Mouse (Mus musculus) MEL (cell line): ENCODE measurements around the gene Dusp8. TPM values are rescaled to one million over a fixed set of nuclear protein-coding genes. Genes with fewer than 3 reads are reported as not detected.

Experiments
- DNase-seq: peaks from one replicate; pipeline ENCODE4 v3.0.0; 2011; ENCODE audit warnings: low read depth, low spot score
- H3K27ac ChIP-seq: 2 replicates; pipeline ENCODE4 v1.5.1; 2012; ENCODE audit warnings: low read depth, mild to moderate bottlenecking, control low read depth, low read length, moderate library complexity; ENCODE audit not compliant: control insufficient read depth
- H3K27me3 ChIP-seq, 2 experiments: fragments of 150-350 bp in 1 of 2; sonication (generic) in 1 of 2; 2 replicates each; pipeline ENCODE4 v1.6.1; 2012; ENCODE audit warnings: low read length in 2 of 2, mild to moderate bottlenecking in 2 of 2, improper control_type of control experiment in 1 of 2, moderate library complexity in 1 of 2; ENCODE audit not compliant: insufficient read depth in 2 of 2, control insufficient read depth in 1 of 2
- H3K36me3 ChIP-seq, 2 experiments: 2 replicates each; pipeline ENCODE4 v1.6.1; 2012 to 2014; ENCODE audit warnings: low read length in 2 of 2, improper control_type of control experiment in 1 of 2, inconsistent platforms in 1 of 2, mild to moderate bottlenecking in 1 of 2; ENCODE audit not compliant: insufficient read depth in 2 of 2, control insufficient read depth in 1 of 2
- H3K4me1 ChIP-seq, 2 experiments: fragments of 150-350 bp in 1 of 2; sonication (generic) in 1 of 2; 2 replicates each; pipeline ENCODE4 v1.6.1; 2012; ENCODE audit warnings: low read length in 2 of 2, improper control_type of control experiment in 1 of 2, mild to moderate bottlenecking in 1 of 2; ENCODE audit not compliant: insufficient read depth in 2 of 2, control insufficient read depth in 1 of 2
- H3K4me3 ChIP-seq, 2 experiments: fragments of 150-350 bp in 1 of 2; sonication (generic) in 1 of 2; 2 replicates each; pipeline ENCODE4 v1.5.1; 2012; ENCODE audit warnings: low read depth in 2 of 2, low read length in 2 of 2, mild to moderate bottlenecking in 2 of 2, moderate library complexity in 2 of 2, control low read depth in 1 of 2, improper control_type of control experiment in 1 of 2; ENCODE audit not compliant: control insufficient read depth in 1 of 2, insufficient read depth in 1 of 2
- H3K79me2 ChIP-seq: 2 replicates; pipeline ENCODE4 v1.6.1; 2012; ENCODE audit warnings: mild to moderate bottlenecking, low read length, moderate library complexity; ENCODE audit not compliant: control insufficient read depth, poor library complexity, insufficient read depth
- H3K9ac ChIP-seq: 2 replicates; pipeline ENCODE4 v1.6.1; 2012; ENCODE audit warnings: low read depth, mild to moderate bottlenecking, control low read depth, low read length, moderate library complexity; ENCODE audit not compliant: control insufficient read depth, poor library complexity, severe bottlenecking
- H3K9me3 ChIP-seq: fragments of 150-350 bp; sonication (generic); replicated peaks from 2 replicates; pipeline ENCODE4 v1.6.1; 2012; ENCODE audit warnings: mild to moderate bottlenecking, low read length, improper control_type of control experiment, moderate library complexity; ENCODE audit not compliant: insufficient read depth
- BHLHE40 ChIP-seq: IDR thresholded peaks from 2 replicates; pipeline ENCODE4 v1.6.1; 2012; ENCODE audit warnings: low read depth, mild to moderate bottlenecking, inconsistent platforms, low read length, improper control_type of control experiment, borderline replicate concordance
- E2F4 ChIP-seq: IDR thresholded peaks from 2 replicates; pipeline ENCODE4 v1.6.1; 2011; ENCODE audit warnings: low read depth, low read length, improper control_type of control experiment, borderline replicate concordance
- EP300 ChIP-seq, 2 experiments: IDR thresholded peaks; 2 replicates each; pipeline ENCODE4 v1.6.1; 2011; ENCODE audit warnings: improper control_type of control experiment in 2 of 2, low read length in 2 of 2, low read depth in 1 of 2, mild to moderate bottlenecking in 1 of 2
- ETS1 ChIP-seq: IDR thresholded peaks from 2 replicates; pipeline ENCODE4 v1.6.1; 2012; ENCODE audit warnings: low read depth, mild to moderate bottlenecking, inconsistent platforms, low read length, improper control_type of control experiment, moderate library complexity
- GATA1 ChIP-seq: IDR thresholded peaks from 2 replicates; pipeline ENCODE4 v1.6.1; 2011; ENCODE audit warnings: low read depth, low read length, improper control_type of control experiment
- MAFK ChIP-seq: IDR thresholded peaks from 2 replicates; pipeline ENCODE4 v1.6.1; 2011; ENCODE audit warnings: low read depth, mild to moderate bottlenecking, low read length, improper control_type of control experiment, borderline replicate concordance
- MEF2A ChIP-seq: IDR thresholded peaks from 2 replicates; pipeline ENCODE4 v1.6.1; 2014; ENCODE audit warnings: low read depth, mild to moderate bottlenecking, inconsistent platforms, low read length, improper control_type of control experiment; ENCODE audit not compliant: poor library complexity, insufficient replicate concordance, severe bottlenecking; ENCODE audit errors: extremely low read depth
- NELFE ChIP-seq: IDR thresholded peaks from 2 replicates; pipeline ENCODE4 v1.6.1; 2011; ENCODE audit warnings: low read depth, low read length, improper control_type of control experiment
- POLR2A ChIP-seq, 2 experiments: IDR thresholded peaks; 2 replicates each; pipeline ENCODE4 v1.6.1; 2011 to 2012; ENCODE audit warnings: low read length in 2 of 2, mild to moderate bottlenecking in 2 of 2, control low read depth in 1 of 2, improper control_type of control experiment in 1 of 2, low read depth in 1 of 2, moderate library complexity in 1 of 2; ENCODE audit not compliant: control insufficient read depth in 1 of 2, insufficient read depth in 1 of 2, poor library complexity in 1 of 2
- RCOR1 ChIP-seq: IDR thresholded peaks from 2 replicates; pipeline ENCODE4 v1.6.1; 2012; ENCODE audit warnings: low read depth, mild to moderate bottlenecking, inconsistent platforms, low read length, improper control_type of control experiment
- TAL1 ChIP-seq: IDR thresholded peaks from 2 replicates; pipeline ENCODE4 v1.6.1; 2012; ENCODE audit warnings: mild to moderate bottlenecking, inconsistent platforms, low read length, moderate library complexity, mixed read lengths
- TCF12 ChIP-seq: IDR thresholded peaks from 2 replicates; pipeline ENCODE4 v1.6.1; 2014; ENCODE audit warnings: low read depth, mild to moderate bottlenecking, inconsistent platforms, low read length, improper control_type of control experiment, moderate library complexity
- UBTF ChIP-seq: IDR thresholded peaks from 2 replicates; pipeline ENCODE4 v1.6.1; 2012; ENCODE audit warnings: low read depth, mild to moderate bottlenecking, inconsistent platforms, low read length, improper control_type of control experiment, moderate library complexity, borderline replicate concordance; ENCODE audit not compliant: insufficient read depth
- USF1 ChIP-seq: IDR thresholded peaks from 2 replicates; pipeline ENCODE4 v1.6.1; 2014; ENCODE audit warnings: low read depth, mild to moderate bottlenecking, inconsistent platforms, low read length, improper control_type of control experiment, moderate library complexity
- USF2 ChIP-seq, 2 experiments: IDR thresholded peaks; 2 replicates each; pipeline ENCODE4 v1.6.1; 2011 to 2012; ENCODE audit warnings: improper control_type of control experiment in 2 of 2, low read length in 2 of 2, borderline replicate concordance in 1 of 2, inconsistent platforms in 1 of 2, low read depth in 1 of 2, mild to moderate bottlenecking in 1 of 2; ENCODE audit not compliant: insufficient read depth in 1 of 2
- polyA plus RNA-seq, 2 experiments: library from polyadenylated mRNA; stranded (reverse) in 1 of 2; unstranded in 1 of 2; fragments of >175 nt in 1 of 2; fragments of >200 nt in 1 of 2; gene quantifications; 2 replicates each; pipeline versions ENCODE4 v1.2.1 to v1.2.4; 2012; ENCODE audit warnings: low replicate concordance in 2 of 2, low read depth in 1 of 2; ENCODE audit not compliant: insufficient read length in 2 of 2, insufficient read depth in 1 of 2, missing spikeins in 1 of 2
- total RNA-seq: library from RNA; depleted of rRNA; stranded (reverse); fragments of 300-350 nt; gene quantifications from 2 replicates; pipeline ENCODE4 v1.2.3, GENCODE M21; 2012

Gene Dusp8
- total and polyA plus RNA-seq, 3 experiments = 0.23 to 0.31 TPM; not detected in 1

DNA sequence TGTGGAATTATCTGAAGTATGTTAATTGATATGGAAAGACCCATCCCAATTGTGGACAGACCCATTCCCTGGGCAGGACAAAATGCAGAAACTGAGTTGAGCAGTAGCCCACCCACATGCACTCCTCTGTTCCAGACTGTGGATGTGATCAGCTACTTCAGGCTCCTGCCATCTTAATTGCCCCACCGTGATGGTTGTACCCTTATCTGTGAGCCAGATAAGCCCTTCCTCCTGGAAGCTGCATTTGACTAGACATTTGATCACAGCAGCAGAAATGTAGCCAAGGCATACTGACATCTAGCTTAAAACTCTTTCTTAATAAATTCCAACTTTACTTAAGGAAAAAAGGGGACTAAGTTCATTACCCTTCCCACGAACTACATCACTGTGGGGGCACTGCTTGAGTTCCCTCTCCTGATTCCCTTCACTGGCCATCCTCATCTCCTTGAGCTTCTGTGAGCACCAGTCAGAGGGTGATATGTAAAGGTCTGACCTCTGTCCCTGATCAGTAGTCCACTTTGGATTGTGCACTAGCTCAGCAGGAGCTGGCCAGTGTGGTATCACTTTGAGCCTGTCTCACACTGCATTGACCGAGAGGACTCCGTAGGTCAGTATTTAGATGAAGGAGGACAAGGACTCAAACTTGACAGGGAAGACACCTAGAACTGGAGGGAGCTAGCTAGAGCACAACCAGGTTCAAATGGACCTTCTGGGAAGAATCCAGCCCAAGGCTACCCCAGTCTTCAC, 9.3 kb downstream of the Dusp8 start:
- Histone ChIP-seq H3K36me3 (peaks cover 0 to 23% of the 10 kb centered on the region in 2 experiments; a peak in 2 of 4 replicates), H3K79me2 (no peaks in the 10 kb centered on the region), H3K9me3 (no peaks in the 10 kb centered on the region), H3K27ac (peak overlapping the region; percentile 73), H3K9ac (peak overlapping the region; percentile 6; the same call in 1 of the 2 replicates), H3K27me3 (no peaks in the 10 kb centered on the region), H3K4me1 (peaks cover 27 to 41% of the 10 kb centered on the region in 2 experiments), H3K4me3 (no peak overlapping the region)
- TF ChIP-seq ETS1 = peak; percentile 55; the same call in 1 of the 2 replicates
- TF ChIP-seq EP300 (IDR thresholded peaks at IDR 0.05; ENCODE audit: low read depth in 1 of 2, low read length in 2 of 2) = peak; percentile 29 to 69; a peak in 3 of 4 replicates
- TF ChIP-seq TCF12 = peak; percentile 49; the same call in 1 of the 2 replicates
- no peak for TF ChIP-seq POLR2A (IDR thresholded peaks at IDR 0.05; ENCODE audit: control insufficient read depth in 1 of 2, insufficient read depth in 1 of 2, low read depth in 1 of 2, low read length in 2 of 2, poor library complexity in 1 of 2)
- no peak for TF ChIP-seq USF1
- TF ChIP-seq MAFK = no peak
- peak; percentile 85 for TF ChIP-seq GATA1
- no peak for TF ChIP-seq UBTF
- TF ChIP-seq E2F4 = no peak
- TF ChIP-seq TAL1 = no peak
- TF ChIP-seq RCOR1 = peak; percentile 17; the same call in 1 of the 2 replicates
- TF ChIP-seq BHLHE40 = no peak
- peak; percentile 26 for DNase-seq

DNA sequence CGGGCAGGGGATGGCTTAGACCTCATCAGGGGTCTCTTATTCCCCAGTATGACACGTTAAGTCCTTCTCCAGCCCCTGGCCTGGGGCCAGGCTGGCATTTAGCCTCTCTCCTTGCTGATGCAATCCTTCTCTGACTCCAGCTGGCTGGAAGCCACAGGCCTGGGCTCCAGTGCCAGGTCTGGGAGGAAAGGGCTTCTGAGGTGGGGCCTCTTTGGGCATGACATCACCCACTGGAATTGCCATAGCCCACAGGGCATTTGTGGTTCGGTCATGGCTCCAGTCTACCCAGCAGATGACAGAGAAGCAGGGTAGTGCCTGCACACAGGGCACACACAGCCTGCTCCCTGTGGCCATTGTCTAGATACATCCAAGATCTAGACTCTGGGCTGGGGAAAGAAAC, 10.8 kb downstream of the Dusp8 start:
- peaks cover 0 to 23% of the 10 kb centered on the region in 2 experiments; a peak in 2 of 4 replicates for H3K36me3 ChIP-seq
- TF ChIP-seq MEF2A (no peak), NELFE (no peak), USF2 (IDR thresholded peaks at IDR 0.05; ENCODE audit: borderline replicate concordance in 1 of 2, insufficient read depth in 1 of 2, low read depth in 1 of 2, low read length in 2 of 2) (no peak), ETS1 (peak; percentile 51; the same call in 1 of the 2 replicates)
- no peak overlapping the region for H3K9ac ChIP-seq
- no peaks in the 10 kb centered on the region for H3K79me2 ChIP-seq
- no peak overlapping the region for H3K4me3 ChIP-seq
- DNase-seq = no peak
- H3K4me1 ChIP-seq = peaks cover 27 to 41% of the 10 kb centered on the region in 2 experiments
- no peaks in the 10 kb centered on the region for H3K27me3 ChIP-seq
- no peaks in the 10 kb centered on the region for H3K9me3 ChIP-seq
- no peak overlapping the region for H3K27ac ChIP-seq
